Mouse (Mus musculus): Measurements from ENCODE around the gene Slc29a3. TPM values are rescaled to one million over a fixed set of nuclear protein-coding genes. Genes with fewer than 3 reads are reported as not detected.
A peak's percentile ranks its signal among the peaks of the same experiment; 100 is the strongest.

Gene Slc29a3
- polyA plus RNA-seq, 1 experiment from 2014 or later = 3.9 TPM

GRCm38 (mm10) chr10:60774616-60775015 lies 22.0 kb upstream of the Slc29a3 start:
- WGBS (ENCODE audit: insufficient replicate concordance) = 85% methylated on average over 13 of the region's 13 CpGs

DNA sequence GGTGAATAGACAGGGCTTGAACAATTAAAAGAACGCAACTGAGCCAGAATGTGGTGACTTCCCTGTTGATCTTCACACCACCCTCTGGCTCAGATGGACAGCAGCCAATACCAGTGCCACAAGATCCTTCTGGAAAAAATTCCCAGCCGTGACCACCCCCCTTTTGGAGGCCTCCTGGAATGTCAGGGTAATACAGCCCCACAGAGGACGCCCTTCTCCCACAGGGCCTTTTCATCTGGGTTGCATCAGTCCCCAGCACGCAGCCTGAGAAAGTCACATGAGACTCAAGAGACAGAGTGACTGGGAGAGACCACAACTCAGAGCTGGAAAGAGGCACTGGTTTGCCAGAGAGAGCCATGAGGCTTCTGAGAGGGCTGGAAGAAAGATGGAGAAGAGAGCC lies 18.3 kb upstream of the Slc29a3 start:
- no peak overlapping the region for H3K4me2 ChIP-seq (ENCODE audit: low read depth, low read length)
- H3K9ac ChIP-seq (replicated peaks) = no peak overlapping the region
- H3K27ac ChIP-seq (ENCODE audit: low read depth) = no peak overlapping the region
- no peaks in the 10 kb centered on the region for H3K27me3 ChIP-seq (ENCODE audit: insufficient read depth, low read length)
- 60% methylated on average over 4 of the region's 4 CpGs for WGBS (ENCODE audit: insufficient replicate concordance)
- no peaks in the 10 kb centered on the region for H3K4me1 ChIP-seq (ENCODE audit: insufficient read depth)
- no peaks in the 10 kb centered on the region for H3K9me3 ChIP-seq (ENCODE audit: low read length)
- H3K36me3 ChIP-seq (replicated peaks; ENCODE audit: insufficient read depth, low read length) = no peaks in the 10 kb centered on the region
- ATAC-seq (no peak), DNase-seq (no peak)
- TF ChIP-seq CTCF (IDR thresholded peaks at IDR 0.05; ENCODE audit: low read depth) = no peak
- TF ChIP-seq EP300 (IDR thresholded peaks at IDR 0.05; ENCODE audit: low read depth) = no peak
- H3K4me3 ChIP-seq (ENCODE audit: low read depth, low read length) = no peak overlapping the region

More at GRCm38 (mm10) chr10:60774616-60775015, 22.0 kb upstream of the Slc29a3 start:
- Histone ChIP-seq H3K9me3 (ENCODE audit: low read length) (no peaks in the 10 kb centered on the region), H3K36me3 (replicated peaks; ENCODE audit: insufficient read depth, low read length) (no peaks in the 10 kb centered on the region), H3K4me1 (ENCODE audit: insufficient read depth) (no peaks in the 10 kb centered on the region), H3K4me2 (ENCODE audit: low read depth, low read length) (no peak overlapping the region), H3K4me3 (ENCODE audit: low read depth, low read length) (no peak overlapping the region), H3K9ac (replicated peaks) (no peak overlapping the region), H3K27me3 (ENCODE audit: insufficient read depth, low read length) (no peaks in the 10 kb centered on the region), H3K27ac (ENCODE audit: low read depth) (no peak overlapping the region)
- ATAC-seq (no peak), DNase-seq (no peak)
- TF ChIP-seq EP300 (IDR thresholded peaks at IDR 0.05; ENCODE audit: low read depth) (no peak), CTCF (IDR thresholded peaks at IDR 0.05; ENCODE audit: low read depth) (no peak)

DNA sequence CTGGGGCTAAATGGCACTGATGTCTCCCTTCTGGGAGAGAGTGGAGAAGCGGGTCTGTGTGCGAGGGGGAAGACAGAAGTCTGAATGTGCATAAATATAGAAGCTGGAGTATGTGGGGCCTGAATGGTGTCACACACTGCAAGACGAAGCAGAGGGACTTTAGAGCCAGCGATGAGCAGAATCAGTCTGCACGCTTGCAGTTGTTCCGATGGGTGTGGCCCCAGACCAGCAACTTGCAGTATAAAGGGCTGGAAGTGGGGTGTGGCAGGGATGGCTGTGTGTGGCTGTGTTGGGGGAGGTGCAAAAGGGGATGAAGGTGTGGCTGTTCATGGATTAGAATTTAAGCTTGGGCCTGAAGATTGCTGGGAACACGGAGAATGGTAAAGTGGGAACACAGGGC lies 16.0 kb upstream of the Slc29a3 start:
- no peak overlapping the region for H3K4me2 ChIP-seq (ENCODE audit: low read depth, low read length)
- 80% methylated on average over 7 of the region's 7 CpGs for WGBS (ENCODE audit: insufficient replicate concordance)
- no peak overlapping the region for H3K9ac ChIP-seq (replicated peaks)
- no peaks in the 10 kb centered on the region for H3K4me1 ChIP-seq (ENCODE audit: insufficient read depth)
- no peaks in the 10 kb centered on the region for H3K9me3 ChIP-seq (ENCODE audit: low read length)
- no peak for TF ChIP-seq CTCF (IDR thresholded peaks at IDR 0.05; ENCODE audit: low read depth)
- TF ChIP-seq EP300 (IDR thresholded peaks at IDR 0.05; ENCODE audit: low read depth) = no peak
- H3K4me3 ChIP-seq (ENCODE audit: low read depth, low read length) = no peak overlapping the region
- DNase-seq (no peak), ATAC-seq (no peak)
- no peak overlapping the region for H3K27ac ChIP-seq (ENCODE audit: low read depth)
- H3K36me3 ChIP-seq (replicated peaks; ENCODE audit: insufficient read depth, low read length) = no peaks in the 10 kb centered on the region
- H3K27me3 ChIP-seq (ENCODE audit: insufficient read depth, low read length) = no peaks in the 10 kb centered on the region

DNA sequence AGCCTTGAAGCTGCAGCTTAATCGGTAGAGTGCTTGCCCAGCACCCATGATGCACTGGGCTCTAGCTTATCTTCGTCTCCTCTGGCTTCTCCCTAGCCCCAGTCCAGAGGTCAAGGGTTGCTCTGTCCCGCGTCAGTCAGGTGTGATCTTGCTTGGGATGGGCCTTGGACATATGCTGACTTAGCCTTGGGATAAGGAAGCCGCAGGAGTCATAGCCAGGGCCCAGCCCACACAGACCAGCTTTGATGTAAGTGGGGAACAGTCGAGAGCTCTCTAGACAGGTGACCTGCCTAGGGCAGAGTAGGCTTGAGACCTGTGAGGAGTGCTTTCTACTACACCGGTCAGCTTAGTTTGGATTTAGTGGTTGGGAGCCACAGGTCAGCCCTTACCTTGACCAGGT lies 14.8 kb upstream of the Slc29a3 start:
- DNase-seq (no peak), ATAC-seq (no peak)
- Histone ChIP-seq H3K4me1 (ENCODE audit: insufficient read depth) (no peaks in the 10 kb centered on the region), H3K4me2 (ENCODE audit: low read depth, low read length) (no peak overlapping the region), H3K9ac (replicated peaks) (no peak overlapping the region), H3K36me3 (replicated peaks; ENCODE audit: insufficient read depth, low read length) (no peaks in the 10 kb centered on the region), H3K4me3 (ENCODE audit: low read depth, low read length) (no peak overlapping the region), H3K27me3 (ENCODE audit: insufficient read depth, low read length) (no peaks in the 10 kb centered on the region), H3K27ac (ENCODE audit: low read depth) (no peak overlapping the region), H3K9me3 (ENCODE audit: low read length) (no peaks in the 10 kb centered on the region)
- 62% methylated on average over 7 of the region's 7 CpGs for WGBS (ENCODE audit: insufficient replicate concordance)
- TF ChIP-seq EP300 (IDR thresholded peaks at IDR 0.05; ENCODE audit: low read depth) = no peak

DNA sequence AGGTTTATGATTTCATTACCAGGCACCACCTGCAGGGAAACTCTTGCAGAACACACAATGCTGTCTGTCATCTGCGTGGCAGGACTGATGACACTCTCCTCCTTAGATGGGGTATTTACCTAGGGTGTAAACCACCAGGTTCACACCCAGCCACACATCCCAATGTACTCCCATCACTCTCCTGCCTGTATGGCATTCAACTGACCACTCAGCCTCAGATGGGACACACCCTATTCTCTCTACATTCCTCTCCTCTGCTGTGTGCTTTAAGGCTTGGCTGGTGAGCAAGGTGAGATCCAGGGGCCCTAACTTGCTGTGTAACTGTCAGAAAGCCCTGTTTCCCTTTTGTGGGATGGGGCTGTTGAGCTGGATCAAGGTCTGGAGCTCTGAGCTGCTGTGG lies 9.5 kb upstream of the Slc29a3 start:
- no peak for DNase-seq
- H3K9me3 ChIP-seq (ENCODE audit: low read length) = no peaks in the 10 kb centered on the region
- no peaks in the 10 kb centered on the region for H3K4me1 ChIP-seq (ENCODE audit: insufficient read depth)
- WGBS (ENCODE audit: insufficient replicate concordance) = 92% methylated on average over 1 of the region's 1 CpGs
- ATAC-seq = no peak
- H3K27me3 ChIP-seq (ENCODE audit: insufficient read depth, low read length) = no peaks in the 10 kb centered on the region
- H3K27ac ChIP-seq (ENCODE audit: low read depth) = no peak overlapping the region
- H3K4me3 ChIP-seq (ENCODE audit: low read depth, low read length) = no peak overlapping the region
- no peak for TF ChIP-seq EP300 (IDR thresholded peaks at IDR 0.05; ENCODE audit: low read depth)
- TF ChIP-seq CTCF (IDR thresholded peaks at IDR 0.05; ENCODE audit: low read depth) = no peak
- H3K4me2 ChIP-seq (ENCODE audit: low read depth, low read length) = no peak overlapping the region
- H3K36me3 ChIP-seq (replicated peaks; ENCODE audit: insufficient read depth, low read length) = no peaks in the 10 kb centered on the region
- H3K9ac ChIP-seq (replicated peaks) = no peak overlapping the region

GRCm38 (mm10) chr10:60760377-60760776 lies 7.8 kb upstream of the Slc29a3 start:
- Histone ChIP-seq H3K9me3 (ENCODE audit: low read length) (no peaks in the 10 kb centered on the region), H3K4me1 (ENCODE audit: insufficient read depth) (no peaks in the 10 kb centered on the region), H3K9ac (replicated peaks) (no peak overlapping the region), H3K4me3 (ENCODE audit: low read depth, low read length) (no peak overlapping the region), H3K27me3 (ENCODE audit: insufficient read depth, low read length) (no peaks in the 10 kb centered on the region), H3K27ac (ENCODE audit: low read depth) (no peak overlapping the region), H3K4me2 (ENCODE audit: low read depth, low read length) (no peak overlapping the region), H3K36me3 (replicated peaks; ENCODE audit: insufficient read depth, low read length) (no peaks in the 10 kb centered on the region)
- TF ChIP-seq CTCF (IDR thresholded peaks at IDR 0.05; ENCODE audit: low read depth) (peak; percentile 94), EP300 (IDR thresholded peaks at IDR 0.05; ENCODE audit: low read depth) (no peak)
- peak; percentile 89 for DNase-seq
- WGBS (ENCODE audit: insufficient replicate concordance) = 7% methylated on average over 14 of the region's 14 CpGs
- peak; percentile 85 for ATAC-seq

DNA sequence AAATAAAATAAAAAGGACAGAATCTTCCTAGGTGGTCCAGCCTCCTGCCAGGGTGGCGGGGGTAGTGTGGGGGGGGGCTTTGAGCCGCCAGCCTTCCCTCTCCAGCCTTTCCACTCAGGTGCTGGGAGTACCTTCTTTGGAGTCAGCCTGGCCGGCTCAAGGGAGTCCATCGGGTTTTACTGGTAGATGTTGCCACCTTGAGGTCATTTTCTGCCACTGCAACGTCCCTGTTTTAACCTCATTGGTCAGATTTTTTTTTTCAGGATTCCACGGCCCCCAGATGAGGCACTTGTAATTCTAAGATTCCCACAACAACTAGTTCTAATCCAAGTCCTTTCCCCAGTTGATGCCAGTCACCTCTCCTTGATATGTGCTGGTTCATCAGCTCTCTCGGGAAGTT lies 4.4 kb upstream of the Slc29a3 start:
- WGBS (ENCODE audit: insufficient replicate concordance) = 5% methylated on average over 7 of the region's 7 CpGs
- Histone ChIP-seq H3K27ac (ENCODE audit: low read depth) (no peak overlapping the region), H3K9ac (replicated peaks) (no peak overlapping the region), H3K27me3 (ENCODE audit: insufficient read depth, low read length) (no peaks in the 10 kb centered on the region), H3K9me3 (ENCODE audit: low read length) (no peaks in the 10 kb centered on the region), H3K4me1 (ENCODE audit: insufficient read depth) (peaks cover 7% of the 10 kb centered on the region), H3K36me3 (replicated peaks; ENCODE audit: insufficient read depth, low read length) (no peaks in the 10 kb centered on the region), H3K4me2 (ENCODE audit: low read depth, low read length) (no peak overlapping the region), H3K4me3 (ENCODE audit: low read depth, low read length) (no peak overlapping the region)
- peak; percentile 63 for DNase-seq
- no peak for ATAC-seq
- TF ChIP-seq EP300 (IDR thresholded peaks at IDR 0.05; ENCODE audit: low read depth) (no peak), CTCF (IDR thresholded peaks at IDR 0.05; ENCODE audit: low read depth) (peak; percentile 82)

Measured in liver, postnatal 0 days (tissue).